Mouse (Mus musculus): ENCODE data around the gene Olfr1371. TPM values are rescaled to one million over a fixed set of nuclear protein-coding genes. Genes with fewer than 3 reads are reported as not detected.

The Olfr1371 gene
- not detected in 2 replicates for polyA plus RNA-seq (2015; fragmentation: Nextera tagmentation; extraction: Ambion mirVana)

GRCm38 (mm10) chr11:52213887-52214286 is at the start of gene Olfr1371:
Gene Olfr1371 (minus strand): TSS chr11:52213987.
- no peak within 1 kb of the TSS for H3K9ac ChIP-seq (replicated peaks)
- H3K9me3 ChIP-seq (replicated peaks), result no peaks in the 10 kb centered on the region
- H3K27ac ChIP-seq (replicated peaks), result no peak within 1 kb of the TSS
- H3K4me1 ChIP-seq, result no peaks in the 10 kb centered on the region
- no peak within 1 kb of the TSS for H3K4me3 ChIP-seq (replicated peaks)
- ATAC-seq (ENCODE audit: low FRiP score), result no peak
- H3K4me2 ChIP-seq, result no peak within 1 kb of the TSS
- H3K36me3 ChIP-seq, result no peaks in the 10 kb centered on the region
- H3K27me3 ChIP-seq (replicated peaks), result no peaks in the 10 kb centered on the region

- ATAC-seq (ENCODE audit: low FRiP score), result no peak
- Histone ChIP-seq H3K9me3 (replicated peaks) (no peaks in the 10 kb centered on the region), H3K36me3 (no peaks in the 10 kb centered on the region), H3K4me3 (replicated peaks) (no peak overlapping the region), H3K27ac (replicated peaks) (no peak overlapping the region), H3K9ac (replicated peaks) (no peak overlapping the region), H3K4me1 (peaks cover 13% of the 10 kb centered on the region; the same call in 1 of the 2 replicates), H3K4me2 (no peak overlapping the region), H3K27me3 (replicated peaks) (no peaks in the 10 kb centered on the region)
- 92% methylated on average over 11 of the region's 11 CpGs for WGBS
These were observed 48.6 kb upstream of the Olfr1371 start for GRCm38 (mm10) chr11:52262338-52262737.

GRCm38 (mm10) chr11:52261937-52262336 is 48.1 kb upstream of the Olfr1371 start:
- H3K4me2 ChIP-seq, result no peak overlapping the region
- no peaks in the 10 kb centered on the region for H3K27me3 ChIP-seq (replicated peaks)
- no peak overlapping the region for H3K4me3 ChIP-seq (replicated peaks)
- no peak overlapping the region for H3K27ac ChIP-seq (replicated peaks)
- 69% methylated on average over 5 of the region's 5 CpGs for WGBS
- no peak for ATAC-seq (ENCODE audit: low FRiP score)
- peaks cover 13% of the 10 kb centered on the region; the same call in 1 of the 2 replicates for H3K4me1 ChIP-seq
- no peaks in the 10 kb centered on the region for H3K36me3 ChIP-seq
- H3K9me3 ChIP-seq (replicated peaks), result no peaks in the 10 kb centered on the region
- no peak overlapping the region for H3K9ac ChIP-seq (replicated peaks)

GRCm38 (mm10) chr11:52260878-52261277 is 47.1 kb upstream of the Olfr1371 start:
- Histone ChIP-seq H3K9me3 (replicated peaks) (no peaks in the 10 kb centered on the region), H3K27ac (replicated peaks) (no peak overlapping the region), H3K36me3 (no peaks in the 10 kb centered on the region), H3K4me2 (no peak overlapping the region), H3K9ac (replicated peaks) (no peak overlapping the region), H3K4me3 (replicated peaks) (no peak overlapping the region), H3K4me1 (peaks cover 6% of the 10 kb centered on the region; the same call in 1 of the 2 replicates), H3K27me3 (replicated peaks) (no peaks in the 10 kb centered on the region)
- WGBS, result 84% methylated on average over 4 of the region's 4 CpGs
- no peak for ATAC-seq (ENCODE audit: low FRiP score)

- H3K4me2 ChIP-seq, result no peak overlapping the region
These were observed 44.9 kb upstream of the Olfr1371 start for GRCm38 (mm10) chr11:52258711-52259110.

GRCm38 (mm10) chr11:52257376-52257775 is 43.6 kb upstream of the Olfr1371 start:
- H3K27me3 ChIP-seq (replicated peaks), result no peaks in the 10 kb centered on the region
- WGBS, result 93% methylated on average over 3 of the region's 3 CpGs
- H3K4me3 ChIP-seq (replicated peaks), result no peak overlapping the region
- no peaks in the 10 kb centered on the region for H3K36me3 ChIP-seq
- ATAC-seq (ENCODE audit: low FRiP score), result no peak
- H3K9ac ChIP-seq (replicated peaks), result no peak overlapping the region
- H3K4me1 ChIP-seq, result no peaks in the 10 kb centered on the region
- no peak overlapping the region for H3K4me2 ChIP-seq
- no peaks in the 10 kb centered on the region for H3K9me3 ChIP-seq (replicated peaks)
- no peak overlapping the region for H3K27ac ChIP-seq (replicated peaks)

More at GRCm38 (mm10) chr11:52258711-52259110, 44.9 kb upstream of the Olfr1371 start:
- Histone ChIP-seq H3K27me3 (replicated peaks) (no peaks in the 10 kb centered on the region), H3K27ac (replicated peaks) (no peak overlapping the region), H3K36me3 (no peaks in the 10 kb centered on the region), H3K9ac (replicated peaks) (no peak overlapping the region), H3K9me3 (replicated peaks) (no peaks in the 10 kb centered on the region), H3K4me1 (no peaks in the 10 kb centered on the region), H3K4me3 (replicated peaks) (no peak overlapping the region)
- 89% methylated on average over 5 of the region's 5 CpGs for WGBS
- ATAC-seq (ENCODE audit: low FRiP score), result no peak

GRCm38 (mm10) chr11:52255077-52255476 is 41.3 kb upstream of the Olfr1371 start:
- H3K4me3 ChIP-seq (replicated peaks), result no peak overlapping the region
- no peaks in the 10 kb centered on the region for H3K9me3 ChIP-seq (replicated peaks)
- no peak overlapping the region for H3K4me2 ChIP-seq
- H3K27ac ChIP-seq (replicated peaks), result no peak overlapping the region
- H3K27me3 ChIP-seq (replicated peaks), result no peaks in the 10 kb centered on the region
- ATAC-seq (ENCODE audit: low FRiP score), result no peak
- WGBS, result 93% methylated on average over 8 of the region's 8 CpGs
- H3K4me1 ChIP-seq, result no peaks in the 10 kb centered on the region
- H3K36me3 ChIP-seq, result no peaks in the 10 kb centered on the region
- no peak overlapping the region for H3K9ac ChIP-seq (replicated peaks)

- Histone ChIP-seq H3K27me3 (replicated peaks) (no peaks in the 10 kb centered on the region), H3K4me3 (replicated peaks) (no peak overlapping the region), H3K9me3 (replicated peaks) (no peaks in the 10 kb centered on the region), H3K36me3 (0 out of 2 replicates have a peak, but pooled peaks cover 6% of the 10 kb centered on the region), H3K4me2 (no peak overlapping the region), H3K9ac (replicated peaks) (no peak overlapping the region), H3K27ac (replicated peaks) (no peak overlapping the region), H3K4me1 (no peaks in the 10 kb centered on the region)
- 68% methylated on average over 11 of the region's 11 CpGs for WGBS
- peak; percentile 83 for ATAC-seq (ENCODE audit: low FRiP score)
These were observed 40.0 kb upstream of the Olfr1371 start for GRCm38 (mm10) chr11:52253674-52254375.

- Histone ChIP-seq H3K4me3 (replicated peaks) (no peak overlapping the region), H3K9ac (replicated peaks) (no peak overlapping the region), H3K4me2 (no peak overlapping the region), H3K4me1 (no peaks in the 10 kb centered on the region), H3K27ac (replicated peaks) (no peak overlapping the region), H3K27me3 (replicated peaks) (no peaks in the 10 kb centered on the region), H3K9me3 (replicated peaks) (no peaks in the 10 kb centered on the region), H3K36me3 (peaks cover 11% of the 10 kb centered on the region; the same call in 1 of the 2 replicates)
- ATAC-seq (ENCODE audit: low FRiP score), result no peak
- WGBS, result 78% methylated on average over 1 of the region's 1 CpGs
These were observed 38.9 kb upstream of the Olfr1371 start for GRCm38 (mm10) chr11:52252692-52253091.

- Histone ChIP-seq H3K27ac (replicated peaks) (no peak overlapping the region), H3K9me3 (replicated peaks) (no peaks in the 10 kb centered on the region), H3K4me2 (no peak overlapping the region), H3K36me3 (peaks cover 17% of the 10 kb centered on the region; the same call in 1 of the 2 replicates), H3K9ac (replicated peaks) (no peak overlapping the region), H3K4me3 (replicated peaks) (no peak overlapping the region), H3K4me1 (no peaks in the 10 kb centered on the region), H3K27me3 (replicated peaks) (no peaks in the 10 kb centered on the region)
- 91% methylated on average over 5 of the region's 5 CpGs for WGBS
- no peak for ATAC-seq (ENCODE audit: low FRiP score)
These were observed 38.0 kb upstream of the Olfr1371 start for GRCm38 (mm10) chr11:52251770-52252169.

- no peaks in the 10 kb centered on the region for H3K4me1 ChIP-seq
- WGBS, result 86% methylated on average over 2 of the region's 2 CpGs
- H3K27ac ChIP-seq (replicated peaks), result no peak overlapping the region
- no peaks in the 10 kb centered on the region for H3K9me3 ChIP-seq (replicated peaks)
- H3K4me3 ChIP-seq (replicated peaks), result no peak overlapping the region
- ATAC-seq (ENCODE audit: low FRiP score), result no peak
- peaks cover 34% of the 10 kb centered on the region for H3K36me3 ChIP-seq
- H3K9ac ChIP-seq (replicated peaks), result no peak overlapping the region
- H3K4me2 ChIP-seq, result no peak overlapping the region
- no peaks in the 10 kb centered on the region for H3K27me3 ChIP-seq (replicated peaks)
These were observed 35.7 kb upstream of the Olfr1371 start for GRCm38 (mm10) chr11:52249452-52249851.

- no peak overlapping the region for H3K27ac ChIP-seq (replicated peaks)
- no peaks in the 10 kb centered on the region for H3K4me1 ChIP-seq
- no peaks in the 10 kb centered on the region for H3K9me3 ChIP-seq (replicated peaks)
- ATAC-seq (ENCODE audit: low FRiP score), result no peak
- H3K4me2 ChIP-seq, result no peak overlapping the region
- no peak overlapping the region for H3K9ac ChIP-seq (replicated peaks)
- no peak overlapping the region for H3K4me3 ChIP-seq (replicated peaks)
- H3K27me3 ChIP-seq (replicated peaks), result no peaks in the 10 kb centered on the region
- peaks cover 42% of the 10 kb centered on the region for H3K36me3 ChIP-seq
- 90% methylated on average over 4 of the region's 4 CpGs for WGBS
These were observed 27.2 kb upstream of the Olfr1371 start for GRCm38 (mm10) chr11:52240898-52241542.

Data from neural tube, embryonic 15.5 days (tissue).